In genomic region chr4:84196732-84197131, GRCm38 (mm10) we compare ENCODE assay signal across 29 mouse cellular contexts.
DNase-seq lines count a peak whose midpoint lies in the region; ATAC-seq and TF ChIP-seq lines count a peak whose summit lies in the region.
"Had no signal": no experiment of that assay in that cellular context is flagged by ENCODE, and none has a peak within 500 bp of the region (broad histone marks: within the 10 kb centered on the region; RNA-seq: fewer than 3 reads in every experiment).

No protein-coding gene starts in this region.

- no peaks in the 10 kb centered on the region for H3K9me3 ChIP-seq in kidney, postnatal 0 days (replicated peaks; ENCODE audit: low read length)
- H3K9me3 ChIP-seq in lung, postnatal 0 days (ENCODE audit: low read length), result no peaks in the 10 kb centered on the region
- no peaks in the 10 kb centered on the region for H3K9me3 ChIP-seq in heart, embryonic 12.5 days (replicated peaks)
- H3K9me3 ChIP-seq: embryonic facial prominence, embryonic 13.5 days; forebrain, embryonic 10.5 days; forebrain, embryonic 15.5 days; heart, embryonic 10.5 days; hindbrain, embryonic 12.5 days; kidney, embryonic 15.5 days; midbrain, embryonic 13.5 days; neural tube, embryonic 15.5 days had no signal

- H3K27me3 ChIP-seq in kidney, postnatal 0 days (ENCODE audit: insufficient read depth, low read length), result no peaks in the 10 kb centered on the region
- no peaks in the 10 kb centered on the region for H3K27me3 ChIP-seq in lung, postnatal 0 days (replicated peaks; ENCODE audit: insufficient read depth, low read length)
- no peaks in the 10 kb centered on the region for H3K27me3 ChIP-seq in heart, embryonic 12.5 days (replicated peaks)
- H3K27me3 ChIP-seq: forebrain, embryonic 15.5 days; kidney, embryonic 15.5 days; neural tube, embryonic 15.5 days had no signal

- WGBS in kidney, postnatal 0 days, result 85% methylated on average over 2 of the region's 2 CpGs
- WGBS in lung, postnatal 0 days, result 87% methylated on average over 2 of the region's 2 CpGs
- WGBS in lung, adult 2 months, result 86% methylated on average over 2 of the region's 2 CpGs
- WGBS in heart, embryonic 12.5 days, result 77% methylated on average over 2 of the region's 2 CpGs

- no peak overlapping the region for H3K4me3 ChIP-seq in kidney, postnatal 0 days (replicated peaks; ENCODE audit: low read depth, low read length)
- no peak overlapping the region for H3K4me3 ChIP-seq in lung, postnatal 0 days (ENCODE audit: low read depth, low read length)
- no peak overlapping the region for H3K4me3 ChIP-seq in lung, adult 2 months (replicated peaks; ENCODE audit: extremely low read depth, low read depth, low read length)
- H3K4me3 ChIP-seq in heart, embryonic 12.5 days, result no peak overlapping the region
- H3K4me3 ChIP-seq: embryonic facial prominence, embryonic 13.5 days; forebrain, embryonic 10.5 days; forebrain, embryonic 15.5 days; heart, embryonic 10.5 days; hindbrain, embryonic 12.5 days; kidney, embryonic 15.5 days; midbrain, embryonic 13.5 days; neural tube, embryonic 15.5 days had no signal

- no peak for TF ChIP-seq POLR2A in lung, adult 2 months (IDR thresholded peaks at IDR 0.05; ENCODE audit: borderline replicate concordance, extremely low read depth, low read depth, low read length)

- H3K36me3 ChIP-seq in kidney, postnatal 0 days (ENCODE audit: insufficient read depth, low read length), result no peaks in the 10 kb centered on the region
- H3K36me3 ChIP-seq in lung, postnatal 0 days (ENCODE audit: insufficient read depth, low read length), result no peaks in the 10 kb centered on the region
- no peaks in the 10 kb centered on the region for H3K36me3 ChIP-seq in heart, embryonic 12.5 days
- H3K36me3 ChIP-seq: embryonic facial prominence, embryonic 13.5 days; forebrain, embryonic 10.5 days; forebrain, embryonic 15.5 days; heart, embryonic 10.5 days; hindbrain, embryonic 12.5 days; kidney, embryonic 15.5 days; midbrain, embryonic 13.5 days; neural tube, embryonic 15.5 days had no signal

- no peak overlapping the region for H3K9ac ChIP-seq in kidney, postnatal 0 days (ENCODE audit: low read depth, low read length)
- H3K9ac ChIP-seq in lung, postnatal 0 days (replicated peaks; ENCODE audit: low read depth), result no peak overlapping the region
- no peak overlapping the region for H3K9ac ChIP-seq in heart, embryonic 12.5 days
- H3K9ac ChIP-seq: embryonic facial prominence, embryonic 13.5 days; forebrain, embryonic 15.5 days; hindbrain, embryonic 12.5 days; kidney, embryonic 15.5 days; midbrain, embryonic 13.5 days; neural tube, embryonic 15.5 days had no signal

- H3K4me2 ChIP-seq in kidney, postnatal 0 days (ENCODE audit: low read length), result no peak overlapping the region
- H3K4me2 ChIP-seq in lung, postnatal 0 days (replicated peaks; ENCODE audit: low read depth, low read length), result no peak overlapping the region
- H3K4me2 ChIP-seq in heart, embryonic 12.5 days, result no peak overlapping the region
- H3K4me2 ChIP-seq: embryonic facial prominence, embryonic 13.5 days; forebrain, embryonic 15.5 days; hindbrain, embryonic 12.5 days; kidney, embryonic 15.5 days; midbrain, embryonic 13.5 days; neural tube, embryonic 15.5 days had no signal

- H3K27ac ChIP-seq in kidney, postnatal 0 days, result no peak overlapping the region
- no peak overlapping the region for H3K27ac ChIP-seq in lung, postnatal 0 days (ENCODE audit: low read length)
- no peak overlapping the region for H3K27ac ChIP-seq in heart, embryonic 12.5 days (ENCODE audit: poor library complexity, severe bottlenecking)
- H3K27ac ChIP-seq: embryonic facial prominence, embryonic 13.5 days; forebrain, embryonic 10.5 days; forebrain, embryonic 15.5 days; heart, embryonic 10.5 days; hindbrain, embryonic 12.5 days; kidney, embryonic 15.5 days; midbrain, embryonic 13.5 days; neural tube, embryonic 15.5 days had no signal

- 0 out of 2 replicates have a peak, but pooled peaks cover 4% of the 10 kb centered on the region for H3K4me1 ChIP-seq in kidney, postnatal 0 days (replicated peaks; ENCODE audit: insufficient read depth, low read length)
- no peaks in the 10 kb centered on the region for H3K4me1 ChIP-seq in lung, postnatal 0 days (ENCODE audit: insufficient read depth, low read depth, low read length)
- H3K4me1 ChIP-seq in lung, adult 2 months (ENCODE audit: control insufficient read depth, insufficient read depth, low read length), result no peaks in the 10 kb centered on the region
- 0 out of 2 replicates have a peak, but pooled peaks cover 4% of the 10 kb centered on the region for H3K4me1 ChIP-seq in heart, embryonic 12.5 days (replicated peaks)
- H3K4me1 ChIP-seq: forebrain, embryonic 15.5 days; neural tube, embryonic 15.5 days had no signal

- DNase-seq in kidney, postnatal 0 days (ENCODE audit: low spot score), result no peak
- DNase-seq in kidney, postnatal 25 days, result no peak
- DNase-seq in lung, postnatal 0 days (ENCODE audit: low spot score), result no peak
- no peak for DNase-seq in lung, adult 2 months
- peak; percentile 13 for DNase-seq in R1 (ENCODE audit: low read depth, low spot score)
- DNase-seq in thymus, postnatal 4 days, result no peak
- DNase-seq: adrenal gland, postnatal 14 days; cerebellum, adult 11-12 months; cerebellum, adult 9-11 months; gastrocnemius, postnatal 25 days; heart, adult 11 months; heart, postnatal 36 days; kidney, adult 18-20 months; kidney, postnatal 4 days; layer of hippocampus, adult 9-11 months; lung, adult 18-20 months; retina, postnatal 1 day; right cerebral cortex, postnatal 14 days; thymus, postnatal 14 days had no signal

- no peak for ATAC-seq in kidney, postnatal 0 days (replicated peaks; ENCODE audit: low FRiP score, low read depth)
- no peak for ATAC-seq in lung, postnatal 0 days
- no peak for ATAC-seq in heart, embryonic 12.5 days (ENCODE audit: insufficient number of reproducible peaks, low FRiP score)
- ATAC-seq: CD4-positive, CD25-positive, alpha-beta regulatory T cell, adult 4 months; forebrain, embryonic 15.5 days; midbrain, embryonic 13.5 days had no signal

- no peak for TF ChIP-seq EP300 in lung, postnatal 0 days (IDR thresholded peaks at IDR 0.05)

- TF ChIP-seq CTCF in kidney, postnatal 0 days (IDR thresholded peaks at IDR 0.05; ENCODE audit: low read depth), result peak; percentile 39; the same call in 1 of the 2 replicates
- TF ChIP-seq CTCF in lung, postnatal 0 days (IDR thresholded peaks at IDR 0.05), result peak; percentile 21; the same call in 1 of the 2 replicates
- no peak for TF ChIP-seq CTCF in lung, adult 2 months (IDR thresholded peaks at IDR 0.05; ENCODE audit: insufficient read depth, low read length)
